Mouse (Mus musculus): ENCODE measurements around the gene Rnf225. TPM values are rescaled to one million over a fixed set of nuclear protein-coding genes. Genes with fewer than 3 reads are reported as not detected.
"Not testable (repeated sequence)": the region's sequence is repeated elsewhere in the genome, so short reads cannot be mapped to it uniquely, and the experiment has no call there.

Gene Rnf225
- polyA plus RNA-seq, 1 experiment from 2014 or later = 0.67 TPM

DNA sequence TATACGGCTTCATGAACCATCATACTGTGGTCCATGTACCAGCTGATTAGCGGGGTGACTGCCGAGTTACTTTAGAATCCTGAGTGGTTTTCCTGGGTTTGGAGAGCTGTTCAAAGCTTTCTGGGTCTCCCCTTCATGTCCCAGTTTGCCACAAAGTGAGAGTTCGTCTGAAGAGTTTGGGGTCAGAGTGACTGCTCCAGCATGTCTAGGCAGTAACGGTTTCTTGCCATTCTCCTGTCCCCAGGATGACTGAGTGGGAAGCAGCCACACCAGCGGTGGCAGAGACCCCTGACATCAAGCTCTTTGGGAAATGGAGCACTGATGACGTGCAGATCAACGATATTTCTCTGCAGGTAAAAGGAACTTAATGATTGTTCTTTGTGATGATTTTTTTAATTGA, 4.5 kb upstream of the Rnf225 start:
- H3K9ac ChIP-seq (replicated peaks; ENCODE audit: low read depth, low read length) = peak overlapping the region; percentile 76
- peaks cover 15% of the 10 kb centered on the region for H3K4me1 ChIP-seq (replicated peaks; ENCODE audit: control insufficient read depth, insufficient read depth, low read length)
- peaks cover 12% of the 10 kb centered on the region for H3K27me3 ChIP-seq (replicated peaks; ENCODE audit: control insufficient read depth, insufficient read depth, low read length)
- no peaks in the 10 kb centered on the region for H3K9me3 ChIP-seq (ENCODE audit: control insufficient read depth, low read length)
- H3K36me3 ChIP-seq (ENCODE audit: control insufficient read depth, insufficient read depth) = peaks cover 28% of the 10 kb centered on the region
- H3K4me2 ChIP-seq (ENCODE audit: low read length) = peak overlapping the region; percentile 97
- peak overlapping the region; percentile 81 for H3K4me3 ChIP-seq (replicated peaks; ENCODE audit: low read length)
- H3K27ac ChIP-seq (ENCODE audit: low read length) = no peak overlapping the region
- ATAC-seq = no peak
- 4% methylated on average over 8 of the region's 8 CpGs for WGBS

DNA sequence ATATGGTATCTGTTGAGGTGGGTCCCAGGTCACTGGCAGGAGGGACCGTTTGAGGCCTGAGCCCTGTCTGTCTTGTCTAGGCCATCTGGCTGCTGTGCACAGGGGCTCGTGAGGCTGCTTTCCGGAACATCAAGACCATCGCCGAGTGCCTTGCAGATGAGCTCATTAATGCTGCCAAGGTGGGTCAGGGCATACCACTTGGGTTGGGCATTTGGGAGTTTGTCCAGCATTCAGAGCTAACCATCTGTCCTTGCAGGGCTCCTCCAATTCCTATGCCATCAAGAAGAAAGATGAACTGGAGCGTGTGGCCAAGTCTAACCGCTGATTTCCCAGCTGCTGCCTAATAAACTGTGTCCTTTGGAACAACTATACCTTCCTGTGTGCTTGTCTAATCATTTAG, 900 bp upstream of the Rnf225 start:
- Histone ChIP-seq H3K9ac (replicated peaks; ENCODE audit: low read depth, low read length) (no peak overlapping the region), H3K36me3 (ENCODE audit: control insufficient read depth, insufficient read depth) (peaks cover 28% of the 10 kb centered on the region), H3K4me2 (ENCODE audit: low read length) (no peak overlapping the region), H3K9me3 (ENCODE audit: control insufficient read depth, low read length) (no peaks in the 10 kb centered on the region), H3K27me3 (replicated peaks; ENCODE audit: control insufficient read depth, insufficient read depth, low read length) (peaks cover 15% of the 10 kb centered on the region), H3K27ac (ENCODE audit: low read length) (no peak overlapping the region), H3K4me1 (replicated peaks; ENCODE audit: control insufficient read depth, insufficient read depth, low read length) (peaks cover 18% of the 10 kb centered on the region), H3K4me3 (replicated peaks; ENCODE audit: low read length) (no peak overlapping the region)
- 86% methylated on average over 7 of the region's 7 CpGs for WGBS
- no peak for ATAC-seq

- H3K27ac ChIP-seq (ENCODE audit: low read length) = no peak overlapping the region
- H3K9me3 ChIP-seq (ENCODE audit: control insufficient read depth, low read length) = no peaks in the 10 kb centered on the region
- ATAC-seq = peak; percentile 53
- H3K27me3 ChIP-seq (replicated peaks; ENCODE audit: control insufficient read depth, insufficient read depth, low read length) = peaks cover 15% of the 10 kb centered on the region
- H3K4me1 ChIP-seq (replicated peaks; ENCODE audit: control insufficient read depth, insufficient read depth, low read length) = peaks cover 14% of the 10 kb centered on the region
- peaks cover 28% of the 10 kb centered on the region for H3K36me3 ChIP-seq (ENCODE audit: control insufficient read depth, insufficient read depth)
- H3K4me3 ChIP-seq (replicated peaks; ENCODE audit: low read length) = peak overlapping the region; percentile 22
- H3K4me2 ChIP-seq (ENCODE audit: low read length) = peak overlapping the region; percentile 37
- WGBS = 5% methylated on average over 64 of the region's 65 CpGs
- H3K9ac ChIP-seq (replicated peaks; ENCODE audit: low read depth, low read length) = peak overlapping the region; percentile 40
These were observed 725 bp downstream of the Rnf225 start for GRCm38 (mm10) chr7:12927693-12928589.

DNA sequence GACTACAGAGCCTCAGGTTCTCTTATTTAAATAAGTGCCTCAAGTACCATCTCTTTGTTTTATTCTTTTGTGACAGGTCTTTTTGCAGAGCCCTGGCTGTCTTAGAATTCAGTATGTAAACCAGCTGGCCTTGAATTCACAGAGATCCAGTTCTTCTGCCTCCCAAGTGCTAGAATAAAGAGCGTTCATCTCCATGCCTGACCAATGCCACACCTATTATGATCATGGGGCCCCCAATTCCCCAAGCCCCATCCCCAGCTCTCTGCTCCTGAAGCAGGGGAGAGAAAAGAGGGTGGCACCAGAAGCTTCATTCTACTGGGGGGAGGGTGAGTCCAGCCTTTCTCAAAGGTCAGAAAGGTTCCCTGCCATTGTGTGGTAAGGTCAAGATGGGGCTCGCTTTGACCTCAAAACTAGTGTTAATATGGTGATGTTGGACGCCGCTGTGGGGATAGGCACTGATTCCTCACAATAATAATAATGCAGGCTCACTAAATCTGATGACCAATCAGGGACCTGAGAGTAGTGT, 6.5 kb downstream of the Rnf225 start:
- 68% methylated on average over 4 of the region's 4 CpGs for WGBS
- no peak overlapping the region for H3K9ac ChIP-seq (replicated peaks; ENCODE audit: low read depth, low read length)

DNA sequence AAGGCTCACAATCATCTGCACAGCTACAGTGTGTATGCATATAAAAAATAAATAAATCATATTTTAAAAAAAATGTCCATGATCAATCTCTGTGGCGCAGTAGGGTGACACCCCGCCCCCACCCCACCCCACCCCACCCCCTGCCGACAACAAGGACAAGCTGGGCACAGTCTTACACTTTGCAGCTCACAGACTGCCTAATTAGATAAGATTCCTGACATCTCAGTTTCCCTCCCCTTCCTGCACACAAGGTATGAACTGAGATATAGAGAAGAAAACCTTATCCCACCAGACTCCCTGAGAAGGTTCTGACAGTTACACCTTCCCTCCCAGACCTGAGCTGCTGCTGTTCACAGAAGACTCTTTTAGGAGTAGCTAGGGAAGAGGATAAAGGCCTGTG, 7.6 kb downstream of the Rnf225 start:
- no peaks in the 10 kb centered on the region for H3K36me3 ChIP-seq (ENCODE audit: control insufficient read depth, insufficient read depth)
- no peak overlapping the region for H3K27ac ChIP-seq (ENCODE audit: low read length)
- H3K27me3 ChIP-seq (replicated peaks; ENCODE audit: control insufficient read depth, insufficient read depth, low read length) = no peaks in the 10 kb centered on the region
- no peak overlapping the region for H3K4me3 ChIP-seq (replicated peaks; ENCODE audit: low read length)
- H3K4me1 ChIP-seq (replicated peaks; ENCODE audit: control insufficient read depth, insufficient read depth, low read length) = no peaks in the 10 kb centered on the region
- H3K4me2 ChIP-seq (ENCODE audit: low read length) = no peak overlapping the region
- H3K9ac ChIP-seq (replicated peaks; ENCODE audit: low read depth, low read length) = no peak overlapping the region
- no peak for ATAC-seq
- no peaks in the 10 kb centered on the region for H3K9me3 ChIP-seq (ENCODE audit: control insufficient read depth, low read length)
- WGBS = 72% methylated on average over 3 of the region's 3 CpGs

More for the DNA sequence above, 6.5 kb downstream of the Rnf225 start:
- Histone ChIP-seq H3K27ac (ENCODE audit: low read length) (no peak overlapping the region), H3K4me2 (ENCODE audit: low read length) (no peak overlapping the region), H3K4me3 (replicated peaks; ENCODE audit: low read length) (no peak overlapping the region), H3K4me1 (replicated peaks; ENCODE audit: control insufficient read depth, insufficient read depth, low read length) (no peaks in the 10 kb centered on the region), H3K9me3 (ENCODE audit: control insufficient read depth, low read length) (no peaks in the 10 kb centered on the region), H3K36me3 (ENCODE audit: control insufficient read depth, insufficient read depth) (no peaks in the 10 kb centered on the region), H3K27me3 (replicated peaks; ENCODE audit: control insufficient read depth, insufficient read depth, low read length) (no peaks in the 10 kb centered on the region)
- ATAC-seq = no peak

- not testable (repeated sequence) for H3K4me2 ChIP-seq (ENCODE audit: low read length); H3K36me3 ChIP-seq (ENCODE audit: control insufficient read depth, insufficient read depth); H3K27ac ChIP-seq (ENCODE audit: low read length); H3K27me3 ChIP-seq (replicated peaks; ENCODE audit: control insufficient read depth, insufficient read depth, low read length); H3K9me3 ChIP-seq (ENCODE audit: control insufficient read depth, low read length); ATAC-seq; H3K4me1 ChIP-seq (replicated peaks; ENCODE audit: control insufficient read depth, insufficient read depth, low read length); H3K9ac ChIP-seq (replicated peaks; ENCODE audit: low read depth, low read length); H3K4me3 ChIP-seq (replicated peaks; ENCODE audit: low read length)
- WGBS = 83% methylated on average over 3 of the region's 4 CpGs
These were observed 10.1 kb downstream of the Rnf225 start for GRCm38 (mm10) chr7:12937254-12937803.

- H3K4me3 ChIP-seq (replicated peaks; ENCODE audit: low read length) = no peak overlapping the region
- H3K27ac ChIP-seq (ENCODE audit: low read length) = no peak overlapping the region
- WGBS = 80% methylated on average over 4 of the region's 4 CpGs
- H3K4me2 ChIP-seq (ENCODE audit: low read length) = no peak overlapping the region
- H3K9me3 ChIP-seq (ENCODE audit: control insufficient read depth, low read length) = no peaks in the 10 kb centered on the region
- H3K27me3 ChIP-seq (replicated peaks; ENCODE audit: control insufficient read depth, insufficient read depth, low read length) = no peaks in the 10 kb centered on the region
- no peak for ATAC-seq
- H3K36me3 ChIP-seq (ENCODE audit: control insufficient read depth, insufficient read depth) = no peaks in the 10 kb centered on the region
- H3K9ac ChIP-seq (replicated peaks; ENCODE audit: low read depth, low read length) = no peak overlapping the region
- no peaks in the 10 kb centered on the region for H3K4me1 ChIP-seq (replicated peaks; ENCODE audit: control insufficient read depth, insufficient read depth, low read length)
These were observed 13.4 kb downstream of the Rnf225 start for GRCm38 (mm10) chr7:12940599-12940998.

- H3K9me3 ChIP-seq (ENCODE audit: control insufficient read depth, low read length) = no peaks in the 10 kb centered on the region
- H3K4me2 ChIP-seq (ENCODE audit: low read length) = no peak overlapping the region
- ATAC-seq = no peak
- no peak overlapping the region for H3K27ac ChIP-seq (ENCODE audit: low read length)
- no peak overlapping the region for H3K4me3 ChIP-seq (replicated peaks; ENCODE audit: low read length)
- H3K27me3 ChIP-seq (replicated peaks; ENCODE audit: control insufficient read depth, insufficient read depth, low read length) = no peaks in the 10 kb centered on the region
- H3K9ac ChIP-seq (replicated peaks; ENCODE audit: low read depth, low read length) = no peak overlapping the region
- H3K36me3 ChIP-seq (ENCODE audit: control insufficient read depth, insufficient read depth) = no peaks in the 10 kb centered on the region
- no peaks in the 10 kb centered on the region for H3K4me1 ChIP-seq (replicated peaks; ENCODE audit: control insufficient read depth, insufficient read depth, low read length)
These were observed 16.3 kb downstream of the Rnf225 start for GRCm38 (mm10) chr7:12943488-12943887.

DNA sequence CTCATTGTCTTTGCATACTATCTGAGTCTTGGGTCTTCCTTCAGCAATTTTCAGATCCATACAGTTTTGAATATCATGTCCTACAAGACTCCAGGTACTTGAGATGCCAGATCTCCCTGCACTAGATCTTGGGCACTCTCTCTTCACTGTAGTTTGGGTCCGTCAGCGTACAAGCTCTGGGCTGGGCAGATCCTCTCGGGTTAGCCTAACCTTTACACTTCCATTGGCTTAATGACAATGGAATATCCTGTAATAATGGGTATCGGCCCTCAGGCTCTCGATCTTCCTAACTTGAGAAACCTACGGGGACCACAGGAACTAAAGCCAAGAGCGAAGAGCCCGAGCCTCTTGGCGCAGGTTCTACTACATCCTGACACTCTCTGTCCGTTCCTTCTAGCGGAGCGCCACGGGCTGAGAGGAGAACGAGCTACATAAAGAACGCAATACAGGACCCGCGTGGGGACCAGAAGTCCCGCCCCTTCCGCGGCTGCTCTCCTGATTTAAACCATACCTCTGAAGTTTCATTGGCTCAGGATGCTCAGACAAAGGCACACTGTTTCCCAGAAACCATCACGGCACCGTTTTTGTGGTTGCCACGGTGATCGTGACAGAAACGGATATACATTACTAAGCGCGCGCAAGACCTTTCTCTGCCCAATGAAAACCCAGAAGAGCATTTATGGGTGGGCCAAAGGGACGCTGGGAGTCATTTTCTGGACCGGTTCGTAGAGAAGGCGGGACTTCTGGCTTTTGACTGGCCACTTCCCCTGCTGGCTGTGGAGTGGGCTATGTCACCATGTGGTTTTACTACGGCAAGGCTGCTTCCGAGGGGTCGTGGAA, 22.0 kb downstream of the Rnf225 start:
- Histone ChIP-seq H3K9ac (replicated peaks; ENCODE audit: low read depth, low read length) (peak overlapping the region; percentile 67), H3K27ac (ENCODE audit: low read length) (peak overlapping the region; percentile 80), H3K36me3 (ENCODE audit: control insufficient read depth, insufficient read depth) (no peaks in the 10 kb centered on the region), H3K4me1 (replicated peaks; ENCODE audit: control insufficient read depth, insufficient read depth, low read length) (peaks cover 10% of the 10 kb centered on the region), H3K9me3 (ENCODE audit: control insufficient read depth, low read length) (no peaks in the 10 kb centered on the region), H3K27me3 (replicated peaks; ENCODE audit: control insufficient read depth, insufficient read depth, low read length) (no peaks in the 10 kb centered on the region), H3K4me3 (replicated peaks; ENCODE audit: low read length) (peak overlapping the region; percentile 62), H3K4me2 (ENCODE audit: low read length) (peak overlapping the region; percentile 95)
- ATAC-seq = peak; percentile 98
- WGBS = 8% methylated on average over 35 of the region's 35 CpGs

All from forebrain, embryonic 16.5 days (tissue).